Mouse (Mus musculus): Measurements from ENCODE around the gene Trp53bp2. TPM values are rescaled to one million over a fixed set of nuclear protein-coding genes. Genes with fewer than 3 reads are reported as not detected.

Trp53bp2 gene
- polyA plus RNA-seq, 1 experiment from 2014 or later = 26.2 TPM

GRCm38 (mm10) chr1:182427426-182427825 is 18.5 kb downstream of the Trp53bp2 start:
- no peak overlapping the region for H3K4me2 ChIP-seq (replicated peaks; ENCODE audit: low read depth, low read length)
- no peak overlapping the region for H3K27ac ChIP-seq (ENCODE audit: low read length)
- no peak for ATAC-seq (ENCODE audit: low FRiP score, low TSS enrichment)
- H3K27me3 ChIP-seq (ENCODE audit: insufficient read depth, low read length) = no peaks in the 10 kb centered on the region
- no peaks in the 10 kb centered on the region for H3K9me3 ChIP-seq (ENCODE audit: low read length)
- H3K9ac ChIP-seq (replicated peaks; ENCODE audit: low read length) = no peak overlapping the region
- H3K36me3 ChIP-seq (ENCODE audit: insufficient read depth, low read length) = peaks cover 25% of the 10 kb centered on the region
- H3K4me3 ChIP-seq (ENCODE audit: low read length) = no peak overlapping the region
- 50% methylated on average over 1 of the region's 1 CpGs for WGBS
- H3K4me1 ChIP-seq (ENCODE audit: insufficient read depth, low read length) = peaks cover 20% of the 10 kb centered on the region

GRCm38 (mm10) chr1:182429826-182430225 is 20.9 kb downstream of the Trp53bp2 start:
- Histone ChIP-seq H3K27ac (ENCODE audit: low read length) (no peak overlapping the region), H3K4me1 (ENCODE audit: insufficient read depth, low read length) (peaks cover 20% of the 10 kb centered on the region), H3K9me3 (ENCODE audit: low read length) (no peaks in the 10 kb centered on the region), H3K36me3 (ENCODE audit: insufficient read depth, low read length) (peaks cover 32% of the 10 kb centered on the region), H3K9ac (replicated peaks; ENCODE audit: low read length) (no peak overlapping the region), H3K4me2 (replicated peaks; ENCODE audit: low read depth, low read length) (no peak overlapping the region), H3K27me3 (ENCODE audit: insufficient read depth, low read length) (no peaks in the 10 kb centered on the region), H3K4me3 (ENCODE audit: low read length) (no peak overlapping the region)
- no peak for ATAC-seq (ENCODE audit: low FRiP score, low TSS enrichment)
- WGBS = 71% methylated on average over 3 of the region's 3 CpGs

- H3K36me3 ChIP-seq (ENCODE audit: insufficient read depth, low read length) = peaks cover 35% of the 10 kb centered on the region
- no peak overlapping the region for H3K4me2 ChIP-seq (replicated peaks; ENCODE audit: low read depth, low read length)
- 98% methylated on average over 2 of the region's 2 CpGs for WGBS
- H3K4me3 ChIP-seq (ENCODE audit: low read length) = no peak overlapping the region
- no peaks in the 10 kb centered on the region for H3K27me3 ChIP-seq (ENCODE audit: insufficient read depth, low read length)
- no peak overlapping the region for H3K27ac ChIP-seq (ENCODE audit: low read length)
- H3K9me3 ChIP-seq (ENCODE audit: low read length) = no peaks in the 10 kb centered on the region
- no peak for ATAC-seq (ENCODE audit: low FRiP score, low TSS enrichment)
- H3K9ac ChIP-seq (replicated peaks; ENCODE audit: low read length) = no peak overlapping the region
- peaks cover 18% of the 10 kb centered on the region for H3K4me1 ChIP-seq (ENCODE audit: insufficient read depth, low read length)
Measured at GRCm38 (mm10) chr1:182430676-182431075, 21.7 kb downstream of the Trp53bp2 start.

GRCm38 (mm10) chr1:182432059-182432458 is 23.1 kb downstream of the Trp53bp2 start:
- no peak overlapping the region for H3K27ac ChIP-seq (ENCODE audit: low read length)
- H3K36me3 ChIP-seq (ENCODE audit: insufficient read depth, low read length) = peaks cover 39% of the 10 kb centered on the region
- H3K4me2 ChIP-seq (replicated peaks; ENCODE audit: low read depth, low read length) = no peak overlapping the region
- ATAC-seq (ENCODE audit: low FRiP score, low TSS enrichment) = no peak
- H3K4me3 ChIP-seq (ENCODE audit: low read length) = no peak overlapping the region
- H3K9me3 ChIP-seq (ENCODE audit: low read length) = no peaks in the 10 kb centered on the region
- peaks cover 6% of the 10 kb centered on the region for H3K4me1 ChIP-seq (ENCODE audit: insufficient read depth, low read length)
- no peaks in the 10 kb centered on the region for H3K27me3 ChIP-seq (ENCODE audit: insufficient read depth, low read length)
- 94% methylated on average over 3 of the region's 3 CpGs for WGBS
- H3K9ac ChIP-seq (replicated peaks; ENCODE audit: low read length) = no peak overlapping the region

GRCm38 (mm10) chr1:182436746-182437145 is 27.8 kb downstream of the Trp53bp2 start:
- H3K4me1 ChIP-seq (ENCODE audit: insufficient read depth, low read length) = peaks cover 5% of the 10 kb centered on the region; the same call in 1 of the 2 replicates
- ATAC-seq (ENCODE audit: low FRiP score, low TSS enrichment) = no peak
- no peak overlapping the region for H3K27ac ChIP-seq (ENCODE audit: low read length)
- H3K36me3 ChIP-seq (ENCODE audit: insufficient read depth, low read length) = peaks cover 41% of the 10 kb centered on the region
- WGBS = 78% methylated on average over 5 of the region's 5 CpGs
- H3K4me2 ChIP-seq (replicated peaks; ENCODE audit: low read depth, low read length) = no peak overlapping the region
- no peak overlapping the region for H3K9ac ChIP-seq (replicated peaks; ENCODE audit: low read length)
- H3K27me3 ChIP-seq (ENCODE audit: insufficient read depth, low read length) = no peaks in the 10 kb centered on the region
- H3K4me3 ChIP-seq (ENCODE audit: low read length) = no peak overlapping the region
- no peaks in the 10 kb centered on the region for H3K9me3 ChIP-seq (ENCODE audit: low read length)

- Histone ChIP-seq H3K27me3 (ENCODE audit: insufficient read depth, low read length) (no peaks in the 10 kb centered on the region), H3K4me2 (replicated peaks; ENCODE audit: low read depth, low read length) (no peak overlapping the region), H3K9me3 (ENCODE audit: low read length) (no peaks in the 10 kb centered on the region), H3K27ac (ENCODE audit: low read length) (peak overlapping the region; percentile 11; the same call in 1 of the 2 replicates), H3K4me3 (ENCODE audit: low read length) (no peak overlapping the region), H3K36me3 (ENCODE audit: insufficient read depth, low read length) (peaks cover 43% of the 10 kb centered on the region), H3K4me1 (ENCODE audit: insufficient read depth, low read length) (peaks cover 5% of the 10 kb centered on the region; the same call in 1 of the 2 replicates), H3K9ac (replicated peaks; ENCODE audit: low read length) (no peak overlapping the region)
- ATAC-seq (ENCODE audit: low FRiP score, low TSS enrichment) = peak; percentile 71; the same call in 1 of the 2 replicates
- WGBS = 53% methylated on average over 5 of the region's 5 CpGs
Measured at GRCm38 (mm10) chr1:182439546-182440222, 30.7 kb downstream of the Trp53bp2 start.

GRCm38 (mm10) chr1:182441791-182442473 is 33.0 kb downstream of the Trp53bp2 start:
- no peak for ATAC-seq (ENCODE audit: low FRiP score, low TSS enrichment)
- H3K4me1 ChIP-seq (ENCODE audit: insufficient read depth, low read length) = peaks cover 5% of the 10 kb centered on the region; the same call in 1 of the 2 replicates
- no peaks in the 10 kb centered on the region for H3K9me3 ChIP-seq (ENCODE audit: low read length)
- no peak overlapping the region for H3K27ac ChIP-seq (ENCODE audit: low read length)
- no peak overlapping the region for H3K4me3 ChIP-seq (ENCODE audit: low read length)
- H3K36me3 ChIP-seq (ENCODE audit: insufficient read depth, low read length) = peaks cover 53% of the 10 kb centered on the region
- no peak overlapping the region for H3K9ac ChIP-seq (replicated peaks; ENCODE audit: low read length)
- 82% methylated on average over 18 of the region's 18 CpGs for WGBS
- H3K4me2 ChIP-seq (replicated peaks; ENCODE audit: low read depth, low read length) = no peak overlapping the region
- H3K27me3 ChIP-seq (ENCODE audit: insufficient read depth, low read length) = no peaks in the 10 kb centered on the region

- no peaks in the 10 kb centered on the region for H3K27me3 ChIP-seq (ENCODE audit: insufficient read depth, low read length)
- H3K4me1 ChIP-seq (ENCODE audit: insufficient read depth, low read length) = peaks cover 5% of the 10 kb centered on the region; the same call in 1 of the 2 replicates
- no peak overlapping the region for H3K4me2 ChIP-seq (replicated peaks; ENCODE audit: low read depth, low read length)
- no peak overlapping the region for H3K9ac ChIP-seq (replicated peaks; ENCODE audit: low read length)
- no peaks in the 10 kb centered on the region for H3K9me3 ChIP-seq (ENCODE audit: low read length)
- no peak overlapping the region for H3K4me3 ChIP-seq (ENCODE audit: low read length)
- WGBS = 85% methylated on average over 2 of the region's 2 CpGs
- no peak overlapping the region for H3K27ac ChIP-seq (ENCODE audit: low read length)
- peaks cover 55% of the 10 kb centered on the region for H3K36me3 ChIP-seq (ENCODE audit: insufficient read depth, low read length)
- ATAC-seq (ENCODE audit: low FRiP score, low TSS enrichment) = no peak
Measured at GRCm38 (mm10) chr1:182444116-182444515, 35.1 kb downstream of the Trp53bp2 start.

GRCm38 (mm10) chr1:182448276-182449035 is 39.5 kb downstream of the Trp53bp2 start:
- WGBS = 93% methylated on average over 14 of the region's 14 CpGs
- H3K27me3 ChIP-seq (ENCODE audit: insufficient read depth, low read length) = no peaks in the 10 kb centered on the region
- peaks cover 51% of the 10 kb centered on the region for H3K36me3 ChIP-seq (ENCODE audit: insufficient read depth, low read length)

More at GRCm38 (mm10) chr1:182448276-182449035, 39.5 kb downstream of the Trp53bp2 start:
- no peaks in the 10 kb centered on the region for H3K9me3 ChIP-seq (ENCODE audit: low read length)
- no peak overlapping the region for H3K4me2 ChIP-seq (replicated peaks; ENCODE audit: low read depth, low read length)
- ATAC-seq (ENCODE audit: low FRiP score, low TSS enrichment) = no peak
- H3K9ac ChIP-seq (replicated peaks; ENCODE audit: low read length) = no peak overlapping the region
- H3K4me3 ChIP-seq (ENCODE audit: low read length) = no peak overlapping the region
- no peaks in the 10 kb centered on the region for H3K4me1 ChIP-seq (ENCODE audit: insufficient read depth, low read length)
- H3K27ac ChIP-seq (ENCODE audit: low read length) = no peak overlapping the region

All from kidney, embryonic 16.5 days (tissue).